Mouse (Mus musculus): ENCODE data around the gene Prickle2. TPM values are rescaled to one million over a fixed set of nuclear protein-coding genes. Genes with fewer than 3 reads are reported as not detected.
A peak's percentile ranks its signal among the peaks of the same experiment; 100 is the strongest.

The Prickle2 gene
- total RNA-seq (2021), result 1 to 10 TPM; 7.2 to 9.6 TPM
- long read RNA-seq, experiment 1, partial matches to known transcripts, result 0 of 3 reads
- long read RNA-seq, experiment 1, other reads (novel, unspliced or antisense), result 3 of 3 reads
- long read RNA-seq, experiment 2, partial matches to known transcripts, result 0 of 5 reads
- long read RNA-seq, experiment 2, other reads (novel, unspliced or antisense), result 4 of 5 reads

- DNase-seq, result peak; percentile 78 to 82
- intact Hi-C loops (cut with DNase I), result no loop called here
These were observed at the start of gene Prickle2 for GRCm38 (mm10) chr6:92706145-92706466. TSS of gene Prickle2 (minus strand) at chr6:92706155.

- no peak for DNase-seq
- intact Hi-C loops (cut with DNase I), result no loop called here
These were observed 46.8 kb upstream of the Prickle2 start for GRCm38 (mm10) chr6:92752737-92753136.

- no peak for DNase-seq
- intact Hi-C loops (cut with DNase I), result no loop called here
These were observed 43.5 kb upstream of the Prickle2 start for GRCm38 (mm10) chr6:92749420-92749819.

- DNase-seq, result peak; percentile 59 to 78
- intact Hi-C loops (cut with DNase I), result loop anchor here (2.0 kb wide), 1 partner anchor 457 kb away; no protein-coding TSS in a partner anchor
These were observed 37.6 kb upstream of the Prickle2 start for GRCm38 (mm10) chr6:92743605-92744004.

- DNase-seq, result no peak
- intact Hi-C loops (cut with DNase I), result no loop called here
These were observed 31.2 kb upstream of the Prickle2 start for GRCm38 (mm10) chr6:92737116-92737515.

- intact Hi-C loops (cut with DNase I), result no loop called here
- no peak for DNase-seq
These were observed 27.7 kb upstream of the Prickle2 start for GRCm38 (mm10) chr6:92733651-92734050.

GRCm38 (mm10) chr6:92728514-92728913, 22.6 kb upstream of the Prickle2 start:
- intact Hi-C loops (cut with DNase I), result loop anchor here (2.0 to 10.0 kb wide), 3 partner anchors 56 to 442 kb away; no protein-coding TSS in a partner anchor

GRCm38 (mm10) chr6:92728084-92728483, 22.1 kb upstream of the Prickle2 start:
- intact Hi-C loops (cut with DNase I), result loop anchor here (2.0 to 10.0 kb wide), 3 partner anchors 56 to 441 kb away; no protein-coding TSS in a partner anchor
- DNase-seq, result peak; percentile 86 to 94

More at GRCm38 (mm10) chr6:92728514-92728913, 22.6 kb upstream of the Prickle2 start:
- peak in 1 of 2 experiments; percentile 8 for DNase-seq

- intact Hi-C loops (cut with DNase I), result loop anchor here (5.0 to 10.0 kb wide), 2 partner anchors 55 to 243 kb away; no protein-coding TSS in a partner anchor
- DNase-seq, result no peak
These were observed 21.5 kb upstream of the Prickle2 start for GRCm38 (mm10) chr6:92727351-92727986.

GRCm38 (mm10) chr6:92726121-92726520, 20.2 kb upstream of the Prickle2 start:
- intact Hi-C loops (cut with DNase I), result loop anchor here (5.0 to 10.0 kb wide), 2 partner anchors 54 to 241 kb away; no protein-coding TSS in a partner anchor
- DNase-seq, result peak; percentile 19 to 49

GRCm38 (mm10) chr6:92724394-92724793, 18.4 kb upstream of the Prickle2 start:
- intact Hi-C loops (cut with DNase I), result loop anchor here (10.0 kb wide), 1 partner anchor 240 kb away; no protein-coding TSS in a partner anchor
- no peak for DNase-seq

- intact Hi-C loops (cut with DNase I), result no loop called here
- peak in 1 of 2 experiments; percentile 11 for DNase-seq
These were observed 9.9 kb upstream of the Prickle2 start for GRCm38 (mm10) chr6:92715806-92716205.

GRCm38 (mm10) chr6:92714748-92715147, 8.8 kb upstream of the Prickle2 start:
- intact Hi-C loops (cut with DNase I), result no loop called here
- DNase-seq, result no peak

- intact Hi-C loops (cut with DNase I), result no loop called here
- no peak for DNase-seq
These were observed 2.2 kb upstream of the Prickle2 start for GRCm38 (mm10) chr6:92708137-92708536.

- intact Hi-C loops (cut with DNase I), result no loop called here
- DNase-seq, result peak; percentile 7 to 8
These were observed 406 bp downstream of the Prickle2 start for GRCm38 (mm10) chr6:92705353-92706144.

- peak; percentile 4 to 20 for DNase-seq
- intact Hi-C loops (cut with DNase I), result no loop called here
These were observed 1.1 kb downstream of the Prickle2 start for GRCm38 (mm10) chr6:92704810-92705209.

- no peak for DNase-seq
- intact Hi-C loops (cut with DNase I), result no loop called here
These were observed 6.3 kb downstream of the Prickle2 start for GRCm38 (mm10) chr6:92699491-92700209.

GRCm38 (mm10) chr6:92697807-92698206, 8.1 kb downstream of the Prickle2 start:
- intact Hi-C loops (cut with DNase I), result no loop called here

GRCm38 (mm10) chr6:92687317-92687716, 18.6 kb downstream of the Prickle2 start:
- intact Hi-C loops (cut with DNase I), result no loop called here
- no peak for DNase-seq

More at GRCm38 (mm10) chr6:92697807-92698206, 8.1 kb downstream of the Prickle2 start:
- DNase-seq, result no peak

- no peak for DNase-seq
- intact Hi-C loops (cut with DNase I), result loop anchor here (5.0 kb wide), 1 partner anchor 53 kb away; no protein-coding TSS in a partner anchor
These were observed 31.5 kb downstream of the Prickle2 start for GRCm38 (mm10) chr6:92674394-92674925.
